11 mouse cellular contexts compared by ENCODE assay signal in the genomic region with DNA sequence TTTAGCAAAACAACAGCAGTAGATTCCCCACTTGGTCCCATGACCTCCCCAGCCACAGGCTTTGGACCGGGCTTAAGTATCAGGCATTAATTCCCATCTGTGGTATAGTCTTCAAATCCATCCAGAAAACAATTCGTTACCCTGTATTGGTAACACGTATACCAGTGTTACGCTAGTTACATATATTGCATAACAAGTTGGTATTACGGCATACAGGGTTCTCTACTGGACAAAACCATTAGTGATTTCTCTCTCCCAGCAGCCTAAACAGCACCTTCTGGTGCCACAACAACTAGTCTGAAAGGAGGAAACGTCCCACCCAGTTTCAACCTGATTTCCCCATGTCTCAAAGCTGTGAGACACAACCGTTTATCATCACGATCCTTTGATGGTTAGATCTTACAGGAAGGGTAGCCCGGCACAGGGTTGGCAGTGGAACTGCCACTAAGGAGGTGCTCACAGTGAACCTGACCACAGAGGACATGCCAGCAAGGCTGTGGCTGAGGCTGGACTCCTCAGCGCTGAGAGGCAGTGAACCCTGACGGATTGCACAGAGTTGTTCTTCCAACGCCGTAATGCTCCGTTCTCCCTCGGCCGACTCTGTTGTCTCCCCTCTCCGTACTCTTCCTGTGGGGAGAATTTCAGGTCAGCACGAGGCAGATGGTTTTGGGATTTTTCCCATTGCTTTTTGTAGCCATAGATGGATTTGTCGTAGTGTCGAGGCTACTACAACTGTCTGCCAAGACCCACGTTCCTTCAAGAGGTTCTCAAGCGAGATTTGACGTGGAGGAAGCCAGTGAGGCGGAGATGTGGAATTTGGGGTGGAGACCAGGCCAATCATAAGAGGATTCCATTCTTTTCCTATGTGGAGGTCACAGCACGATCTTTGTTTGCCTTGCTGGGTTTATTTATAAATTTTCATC. TPM values are rescaled to one million over a fixed set of nuclear protein-coding genes. Genes with fewer than 3 reads are reported as not detected.
DNase-seq lines count a peak whose midpoint lies in the region; ATAC-seq and TF ChIP-seq lines count a peak whose summit lies in the region.
"Had no signal": no experiment of that assay in that cellular context is flagged by ENCODE, and none has a peak within 500 bp of the region (broad histone marks: within the 10 kb centered on the region; RNA-seq: fewer than 3 reads in every experiment).

No protein-coding gene starts in this region.

- 54% methylated on average over 25 of the region's 25 CpGs for WGBS in kidney, embryonic 16.5 days
- 90% methylated on average over 25 of the region's 25 CpGs for WGBS in forebrain, embryonic 10.5 days

- peak overlapping the region; percentile 33 for H3K4me2 ChIP-seq in kidney, embryonic 16.5 days (replicated peaks; ENCODE audit: low read depth, low read length)

- TF ChIP-seq CTCF in left cerebral cortex, adult 2 months (IDR thresholded peaks at IDR 0.05): no peak

- H3K36me3 ChIP-seq in kidney, embryonic 16.5 days (ENCODE audit: insufficient read depth, low read length): no peaks in the 10 kb centered on the region
- no peaks in the 10 kb centered on the region for H3K36me3 ChIP-seq in forebrain, embryonic 10.5 days (replicated peaks)

- H3K9me3 ChIP-seq in kidney, embryonic 16.5 days (ENCODE audit: low read length): no peaks in the 10 kb centered on the region
- no peaks in the 10 kb centered on the region for H3K9me3 ChIP-seq in forebrain, embryonic 10.5 days

- H3K27me3 ChIP-seq in kidney, embryonic 16.5 days (ENCODE audit: insufficient read depth, low read length): no peaks in the 10 kb centered on the region
- peaks cover 20% of the 10 kb centered on the region for H3K27me3 ChIP-seq in forebrain, embryonic 10.5 days (ENCODE audit: poor library complexity, severe bottlenecking)

- intact Hi-C loops in left cerebral cortex, adult 2 months (cut with DNase I): no loop called here

- H3K4me1 ChIP-seq in brown adipose tissue, adult 24 weeks (ENCODE audit: control insufficient read depth, insufficient read depth, insufficient read length, low read length): no peaks in the 10 kb centered on the region
- H3K4me1 ChIP-seq in kidney, embryonic 16.5 days (ENCODE audit: insufficient read depth, low read length): peaks cover 15% of the 10 kb centered on the region
- H3K4me1 ChIP-seq in forebrain, embryonic 10.5 days: peaks cover 9% of the 10 kb centered on the region
- H3K4me1 ChIP-seq: megakaryocyte, embryonic 14.5 days had no signal

- DNase-seq in CD4-positive helper T cell, adult 2 months (ENCODE audit: low read depth, low spot score): peak; percentile 62
- DNase-seq in lung, postnatal 4 days: peak; percentile 28 to 42
- no peak for DNase-seq in forebrain, embryonic 10.5 days (ENCODE audit: extremely low spot score, low spot score)
- DNase-seq in cerebellum, adult 9-10 months: no peak
- no peak for DNase-seq in left cerebral cortex, adult 2 months (ENCODE audit: extremely low spot score in 1 of 2, low spot score in 2 of 2)
- DNase-seq: adrenal gland, adult 8-10 months; cerebellum, adult 8-10 months; heart, postnatal 10 days had no signal

- peak; percentile 82 for ATAC-seq in kidney, embryonic 16.5 days (ENCODE audit: low FRiP score, low TSS enrichment)

- H3K4me3 ChIP-seq in brown adipose tissue, adult 24 weeks (ENCODE audit: insufficient read depth, low read depth, low read length): no peak overlapping the region
- H3K4me3 ChIP-seq in kidney, embryonic 16.5 days (ENCODE audit: low read length): no peak overlapping the region
- H3K4me3 ChIP-seq in forebrain, embryonic 10.5 days: no peak overlapping the region
- H3K4me3 ChIP-seq in left cerebral cortex, adult 2 months: no peak overlapping the region
- H3K4me3 ChIP-seq: megakaryocyte, embryonic 14.5 days had no signal

- 0 out of 2 replicates have a peak overlapping the region, but pooled peaks have one; percentile 8 for H3K27ac ChIP-seq in brown adipose tissue, adult 24 weeks (replicated peaks; ENCODE audit: low read depth, low read length)
- H3K27ac ChIP-seq in kidney, embryonic 16.5 days (ENCODE audit: low read length): peak overlapping the region; percentile 66
- H3K27ac ChIP-seq in forebrain, embryonic 10.5 days: no peak overlapping the region
- H3K27ac ChIP-seq in left cerebral cortex, adult 2 months: no peak overlapping the region

- H3K9ac ChIP-seq in kidney, embryonic 16.5 days (replicated peaks; ENCODE audit: low read length): no peak overlapping the region

RNA-seq across cellular contexts. Expression of gene Mtif3, which starts 10.5 kb away (rescaled TPM):
- polyA plus RNA-seq in brown adipose tissue, adult 24 weeks (2012; ENCODE audit: insufficient read depth, insufficient read length, missing spikeins): 29.5 and 36.3 TPM in 2 replicates
- polyA plus RNA-seq in kidney, embryonic 16.5 days (2015; fragmentation: Nextera tagmentation; extraction: Ambion mirVana): 23.1 and 26.0 TPM in 2 replicates
- 20.7 and 22.4 TPM in 2 replicates for polyA plus RNA-seq in forebrain, embryonic 10.5 days (2016; fragmentation: Nextera tagmentation; extraction: Ambion mirVana)
- 10 to 100 TPM; 18.1 to 24.9 TPM for total RNA-seq in left cerebral cortex, adult 2 months (2021)

RNA-seq across cellular contexts. Expression of gene Gtf3a, which starts 25.7 kb away (rescaled TPM):
- 36.4 and 46.3 TPM in 2 replicates for polyA plus RNA-seq in brown adipose tissue, adult 24 weeks (2012; ENCODE audit: insufficient read depth, insufficient read length, missing spikeins)
- polyA plus RNA-seq in kidney, embryonic 16.5 days (2015; fragmentation: Nextera tagmentation; extraction: Ambion mirVana): 122 and 128 TPM in 2 replicates
- 149 and 150 TPM in 2 replicates for polyA plus RNA-seq in forebrain, embryonic 10.5 days (2016; fragmentation: Nextera tagmentation; extraction: Ambion mirVana)
- 10 to 100 TPM; 25.3 to 26.0 TPM for total RNA-seq in left cerebral cortex, adult 2 months (2021)

Comparison
In these comparisons a context has a peak if more than half of its experiments do, and no peak if none do; other contexts are left out.
1. DNase-seq: peak in CD4-positive helper T cell, adult 2 months (single experiment) and lung, postnatal 4 days (2 of 2); none in forebrain, embryonic 10.5 days (single experiment), cerebellum, adult 9-10 months (single experiment) and left cerebral cortex, adult 2 months (0 of 2).
2. H3K27ac ChIP-seq: peak in brown adipose tissue, adult 24 weeks (single experiment) and kidney, embryonic 16.5 days (single experiment); none in forebrain, embryonic 10.5 days (single experiment) and left cerebral cortex, adult 2 months (single experiment).